Mouse (Mus musculus): ENCODE data around the gene Pou2f1.

Gene Pou2f1

GRCm38 (mm10) chr1:165866630-165867280, 135.7 kb downstream of the Pou2f1 start:
- DNase-seq: no peak

DNA sequence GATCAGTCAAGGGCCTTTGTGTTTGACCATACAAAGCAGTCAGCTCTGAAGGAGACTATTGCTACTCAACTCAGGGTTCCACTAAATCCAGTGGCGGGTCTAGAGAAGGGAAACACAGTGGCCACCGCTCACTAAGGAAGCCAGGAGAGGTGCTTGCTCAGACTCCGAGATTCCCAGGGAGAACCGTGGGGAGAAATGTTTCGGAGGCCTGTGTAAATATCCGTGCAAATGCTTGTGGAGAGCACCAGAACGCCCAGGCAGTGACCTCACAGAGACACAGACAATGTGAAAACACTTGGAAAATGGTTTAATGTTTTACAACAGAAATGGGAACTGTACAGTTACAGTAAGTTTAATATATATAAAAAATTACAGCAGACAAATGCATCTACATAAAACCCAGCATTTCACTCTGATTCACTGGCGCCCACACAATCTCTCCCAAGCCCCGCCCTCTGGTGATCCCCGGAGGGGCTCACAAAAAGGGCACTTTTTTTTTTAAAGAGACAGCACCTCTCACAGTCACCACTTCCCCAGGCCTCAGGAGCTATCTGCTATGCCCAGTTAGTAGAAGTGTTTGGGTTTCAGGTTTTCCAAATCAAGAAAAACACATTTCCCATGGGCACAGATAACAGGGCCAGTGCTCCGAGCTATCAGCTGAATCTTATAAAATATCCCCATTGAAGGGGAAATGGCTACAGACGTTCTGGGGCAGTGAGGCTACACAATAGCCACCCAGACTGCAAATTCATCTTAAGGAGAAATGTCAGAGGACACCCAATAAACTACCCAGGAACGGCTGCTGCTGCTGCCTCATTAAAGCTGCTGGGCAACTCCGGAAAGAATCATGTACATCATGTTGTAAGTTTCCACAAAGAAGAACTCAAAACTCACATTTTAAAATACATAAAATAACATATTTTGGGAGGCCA, 137.3 kb downstream of the Pou2f1 start:
- no peak for DNase-seq

GRCm38 (mm10) chr1:165862059-165862458, 140.4 kb downstream of the Pou2f1 start:
- DNase-seq: no peak

- DNase-seq: no peak
These were observed 141.3 kb downstream of the Pou2f1 start for GRCm38 (mm10) chr1:165861235-165861609.

- no peak for DNase-seq
These were observed 141.9 kb downstream of the Pou2f1 start for GRCm38 (mm10) chr1:165860373-165861234.

DNA sequence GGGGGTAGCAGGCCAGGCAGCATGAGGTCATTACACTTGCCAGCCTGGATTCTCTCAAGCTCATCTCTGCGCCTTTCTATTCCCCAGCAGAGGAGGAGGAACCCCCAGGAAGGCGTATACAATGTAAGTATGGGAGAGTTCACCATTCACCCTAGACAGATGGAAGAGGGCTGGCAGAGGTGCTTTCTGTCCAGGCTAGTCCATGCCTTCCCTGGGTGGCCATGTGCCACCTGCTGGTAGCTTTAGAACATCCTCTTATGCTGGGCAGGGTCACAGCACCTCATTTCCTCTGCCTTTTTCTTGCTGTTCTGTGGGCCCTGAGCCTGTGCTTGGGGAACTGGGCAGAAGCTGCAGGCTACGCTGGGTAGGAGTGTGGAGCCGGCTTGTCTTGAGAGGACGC, 144.1 kb downstream of the Pou2f1 start:
- DNase-seq: no peak

DNA sequence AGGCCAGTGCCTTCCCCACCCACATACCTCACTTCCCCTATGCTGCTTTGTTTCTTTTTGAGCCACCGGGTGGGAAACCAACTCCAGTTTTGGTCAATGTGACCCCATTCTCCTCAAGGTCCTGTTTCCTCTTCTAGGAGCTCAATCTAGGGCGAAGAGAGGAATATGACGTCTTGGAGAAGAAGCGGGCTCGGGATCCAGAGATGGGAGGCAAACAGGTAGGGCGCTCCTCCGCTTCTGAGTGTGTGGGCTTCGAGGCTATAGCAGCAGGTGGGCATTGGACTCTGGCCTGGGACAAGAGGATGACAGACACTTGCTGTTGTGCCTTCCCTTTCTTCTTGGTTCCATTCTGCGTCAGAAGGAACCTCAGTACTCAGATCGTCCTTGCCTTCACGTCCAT, 145.2 kb downstream of the Pou2f1 start:
- DNase-seq: no peak

DNA sequence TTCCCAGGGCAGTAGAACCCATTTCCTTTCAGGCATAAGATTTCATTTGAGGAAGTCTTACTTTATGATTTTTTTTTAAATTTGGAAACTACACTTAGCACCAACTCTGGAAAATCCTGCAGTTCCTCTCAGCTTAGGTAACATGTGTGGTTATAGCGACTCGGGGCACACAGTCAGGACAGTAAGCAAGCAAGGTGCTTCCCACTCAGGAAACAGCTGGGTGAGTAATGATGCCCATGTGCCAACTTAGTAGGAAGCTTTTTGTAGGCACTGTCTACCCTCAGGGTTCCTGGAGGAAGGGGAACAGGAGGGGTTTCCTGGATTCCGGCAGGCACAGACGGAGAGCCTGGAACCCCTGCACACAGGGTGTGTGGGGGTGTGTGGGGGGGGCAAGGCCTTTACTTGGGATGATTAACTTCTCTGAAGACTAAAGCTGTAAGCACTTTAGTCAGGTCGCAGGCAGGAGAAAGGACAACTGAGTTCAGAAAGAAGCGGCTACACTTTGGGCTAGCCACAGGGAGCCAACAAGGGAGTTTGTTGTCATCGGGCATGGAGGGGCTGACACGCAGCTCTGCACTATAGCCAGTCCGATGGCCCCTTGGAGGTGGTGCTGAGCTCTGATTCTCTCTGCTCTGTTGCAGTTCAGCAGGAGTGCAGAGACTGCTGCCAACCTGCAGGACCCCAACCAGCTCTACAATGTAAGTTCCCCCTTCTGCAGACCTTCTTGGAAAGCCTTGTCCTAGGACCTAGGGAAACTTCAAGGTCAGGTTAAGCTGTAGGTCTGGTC, 146.5 kb downstream of the Pou2f1 start:
- DNase-seq: no peak

- peak; percentile 75 for DNase-seq
These were observed 148.6 kb downstream of the Pou2f1 start for GRCm38 (mm10) chr1:165853729-165854420.

- no peak for DNase-seq
These were observed 149.3 kb downstream of the Pou2f1 start for GRCm38 (mm10) chr1:165853131-165853721.

GRCm38 (mm10) chr1:165852131-165852530, 150.3 kb downstream of the Pou2f1 start:
- DNase-seq: no peak

GRCm38 (mm10) chr1:165849458-165850445, 152.7 kb downstream of the Pou2f1 start:
- no peak for DNase-seq

DNA sequence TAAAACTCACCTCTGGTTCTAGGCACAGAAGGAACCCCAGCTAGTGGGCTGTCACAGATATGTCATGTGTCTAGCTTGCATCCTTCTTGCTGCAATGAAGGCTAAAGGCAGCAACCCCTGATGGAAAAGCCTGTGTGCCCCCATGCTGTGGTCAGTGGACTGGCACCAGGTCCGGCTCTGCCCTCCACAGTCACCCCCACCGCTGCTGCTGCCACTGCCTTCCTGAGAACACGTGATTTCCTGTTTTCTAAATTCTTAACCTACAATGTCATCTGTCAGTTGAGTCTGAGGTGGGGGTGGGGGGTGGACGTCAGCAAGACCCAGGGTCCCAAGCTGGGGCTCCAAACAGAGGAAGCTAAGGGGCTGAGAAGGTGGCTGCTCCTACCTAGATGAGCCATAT, 153.6 kb downstream of the Pou2f1 start:
- DNase-seq: peak; percentile 59

DNA sequence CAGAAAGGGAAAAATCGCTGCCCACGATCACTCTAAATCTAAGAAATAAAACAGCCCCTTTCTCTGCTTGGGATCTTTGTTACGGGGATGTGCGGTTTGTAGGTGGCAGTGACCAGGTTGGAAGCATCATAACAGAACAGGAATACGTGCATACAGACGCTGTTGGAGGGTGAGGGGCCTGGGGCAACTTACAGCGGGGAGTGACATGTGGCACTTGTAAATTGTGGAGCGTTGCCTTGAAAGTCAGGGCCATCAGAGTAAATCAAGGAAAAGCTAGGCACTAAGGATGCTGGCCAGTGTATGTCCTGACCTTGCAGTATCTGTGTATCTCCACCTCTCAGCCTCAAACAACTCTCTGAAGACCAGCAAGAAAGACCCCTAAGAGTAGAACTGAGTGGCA, 154.1 kb downstream of the Pou2f1 start:
- no peak for DNase-seq

- DNase-seq: peak; percentile 40
These were observed 157.1 kb downstream of the Pou2f1 start for GRCm38 (mm10) chr1:165845366-165845765.

GRCm38 (mm10) chr1:165844956-165845355, 157.5 kb downstream of the Pou2f1 start:
- peak; percentile 48 for DNase-seq

DNA sequence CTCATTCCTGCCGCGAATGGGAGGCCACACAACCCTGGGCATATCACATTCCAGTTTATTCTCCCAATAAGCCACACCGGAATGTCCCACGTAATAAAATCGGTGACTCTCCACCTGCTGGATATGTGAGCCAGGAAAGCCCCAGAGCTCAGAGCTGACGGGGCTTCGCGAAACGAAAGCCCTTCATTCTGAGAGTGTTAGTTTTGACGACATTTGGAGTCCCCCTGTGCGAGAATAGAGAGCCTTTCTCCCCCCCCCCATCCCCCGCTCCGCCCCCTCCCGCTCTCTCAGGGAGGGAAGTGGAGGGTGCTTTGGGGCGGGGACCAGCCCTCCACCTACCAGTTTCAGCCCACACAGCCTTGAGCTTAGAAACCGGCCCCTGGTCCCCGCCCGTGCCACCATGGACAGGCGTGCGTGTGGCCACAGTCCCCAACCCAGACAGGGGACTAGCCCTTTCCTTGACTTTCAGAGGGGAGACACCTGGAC, 158.0 kb downstream of the Pou2f1 start:
- no peak for DNase-seq

- no peak for DNase-seq
These were observed 158.9 kb downstream of the Pou2f1 start for GRCm38 (mm10) chr1:165843586-165843985.

DNA sequence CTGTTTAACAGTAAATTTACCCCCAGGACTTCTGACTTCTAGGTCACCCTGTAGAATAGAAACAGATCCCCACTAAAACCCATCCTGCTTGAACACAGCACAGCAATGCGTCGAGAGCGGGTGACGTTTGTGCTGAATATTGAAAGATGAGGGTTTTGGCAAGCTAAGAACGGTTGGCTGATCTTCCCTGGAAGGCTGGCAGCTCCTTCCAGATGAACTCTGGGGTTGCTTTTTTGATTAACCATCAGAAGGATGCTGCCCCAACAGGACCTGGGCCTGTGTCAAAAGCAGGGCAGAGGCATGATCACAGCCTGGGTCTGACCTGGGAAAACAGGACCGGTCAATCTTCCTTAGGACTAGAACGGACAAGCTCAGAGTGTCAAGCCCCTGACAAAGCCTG, 160.3 kb downstream of the Pou2f1 start:
- no peak for DNase-seq
